Mouse (Mus musculus): ENCODE measurements at regions not wholly inside any gene's neighbourhood (a gene's known extent, or its start where the extent isn't known, plus 50 kb on each side); places are given as distances from the start of the nearest gene placed in this dataset.

- DNase-seq (ENCODE audit: low spot score): peak; percentile 71
Observed at GRCm38 (mm10) chr13:73405720-73406629, 61.0 kb upstream of the Lpcat1 start.

GRCm38 (mm10) chr13:73400921-73401320 lies 66.1 kb upstream of the Lpcat1 start:
- DNase-seq (ENCODE audit: low spot score): no peak

- DNase-seq (ENCODE audit: low spot score): peak; percentile 51
Observed at GRCm38 (mm10) chr13:73397033-73397432, 68.7 kb upstream of the Ndufs6 start.

- peak; percentile 49 for DNase-seq (ENCODE audit: low spot score)
Observed at GRCm38 (mm10) chr13:73395856-73396255, 67.5 kb upstream of the Ndufs6 start.

GRCm38 (mm10) chr13:73389051-73389450 lies 60.7 kb upstream of the Ndufs6 start:
- no peak for DNase-seq (ENCODE audit: low spot score)

- DNase-seq (ENCODE audit: low spot score): peak; percentile 40
Observed at GRCm38 (mm10) chr13:73383585-73383984, 55.2 kb upstream of the Ndufs6 start.
